8 mouse cellular contexts compared by ENCODE assay signal in the genomic region with DNA sequence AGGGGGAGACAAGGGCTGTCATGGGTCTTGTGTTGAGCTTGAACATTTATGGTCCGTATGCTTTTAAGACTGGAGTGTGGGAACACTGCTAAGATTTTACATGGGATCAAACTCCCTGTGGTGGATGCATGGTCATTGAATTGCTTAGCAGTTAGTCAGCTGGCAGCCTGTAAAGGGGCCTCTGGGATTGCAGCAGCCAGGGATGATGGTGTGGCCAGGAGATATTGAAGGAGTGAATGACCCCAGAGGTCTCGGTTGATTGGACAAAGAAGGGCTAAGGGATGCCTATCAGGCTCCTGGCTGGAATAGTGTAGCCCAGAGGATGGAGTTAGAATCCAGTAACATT. TPM values are rescaled to one million over a fixed set of nuclear protein-coding genes. Genes with fewer than 3 reads are reported as not detected.
A peak's percentile ranks its signal among the peaks of the same experiment; 100 is the strongest.
DNase-seq lines count a peak whose midpoint lies in the region; ATAC-seq lines count a peak whose summit lies in the region.

No protein-coding gene starts in this region.

- H3K9me3 ChIP-seq in liver, embryonic 11.5 days (ENCODE audit: control insufficient read depth, low read length): no peaks in the 10 kb centered on the region
- H3K9me3 ChIP-seq in liver, embryonic 12.5 days (replicated peaks): no peaks in the 10 kb centered on the region
- no peaks in the 10 kb centered on the region for H3K9me3 ChIP-seq in hindbrain, embryonic 16.5 days (ENCODE audit: control insufficient read depth, low read length)
- H3K9me3 ChIP-seq in neural tube, embryonic 12.5 days: no peaks in the 10 kb centered on the region

- H3K4me2 ChIP-seq in liver, embryonic 11.5 days: no peak overlapping the region; the same call in 1 of the 2 replicates
- no peak overlapping the region for H3K4me2 ChIP-seq in liver, embryonic 12.5 days
- peak overlapping the region; percentile 50 for H3K4me2 ChIP-seq in hindbrain, embryonic 16.5 days (ENCODE audit: low read length)
- 0 out of 2 replicates have a peak overlapping the region, but pooled peaks have one; percentile 40 for H3K4me2 ChIP-seq in neural tube, embryonic 12.5 days (replicated peaks)

- H3K9ac ChIP-seq in liver, embryonic 11.5 days (ENCODE audit: low read depth, low read length): no peak overlapping the region
- H3K9ac ChIP-seq in liver, embryonic 12.5 days: no peak overlapping the region
- no peak overlapping the region; the same call in 1 of the 2 replicates for H3K9ac ChIP-seq in hindbrain, embryonic 16.5 days (ENCODE audit: low read depth, low read length)
- H3K9ac ChIP-seq in neural tube, embryonic 12.5 days: no peak overlapping the region

- DNase-seq in liver, embryonic 11.5 days (ENCODE audit: low spot score): no peak
- DNase-seq in kidney, postnatal 4 days: no peak
- no peak for DNase-seq in right cerebral cortex, adult 2 months (ENCODE audit: low spot score in 2 of 2)
- no peak for DNase-seq in right cerebral cortex, postnatal 25 days

- no peak overlapping the region for H3K27ac ChIP-seq in liver, embryonic 11.5 days (ENCODE audit: low read depth, low read length)
- H3K27ac ChIP-seq in liver, embryonic 12.5 days: no peak overlapping the region
- H3K27ac ChIP-seq in brown adipose tissue, adult 24 weeks (replicated peaks; ENCODE audit: low read depth, low read length): peak overlapping the region; percentile 32; the same call in 1 of the 2 replicates
- H3K27ac ChIP-seq in hindbrain, embryonic 16.5 days (ENCODE audit: low read depth, low read length): no peak overlapping the region
- no peak overlapping the region for H3K27ac ChIP-seq in neural tube, embryonic 12.5 days

- WGBS in liver, embryonic 11.5 days: 81% methylated on average over 2 of the region's 2 CpGs
- 77% methylated on average over 2 of the region's 2 CpGs for WGBS in liver, embryonic 12.5 days (ENCODE audit: insufficient replicate concordance)
- WGBS in hindbrain, embryonic 16.5 days: 92% methylated on average over 2 of the region's 2 CpGs
- 63% methylated on average over 2 of the region's 2 CpGs for WGBS in neural tube, embryonic 12.5 days

- H3K27me3 ChIP-seq in liver, embryonic 11.5 days (replicated peaks; ENCODE audit: control insufficient read depth, insufficient read depth, low read length): no peaks in the 10 kb centered on the region
- 0 out of 2 replicates have a peak, but pooled peaks cover 3% of the 10 kb centered on the region for H3K27me3 ChIP-seq in liver, embryonic 12.5 days (replicated peaks)
- H3K27me3 ChIP-seq in hindbrain, embryonic 16.5 days (replicated peaks; ENCODE audit: control insufficient read depth, insufficient read depth, low read length): no peaks in the 10 kb centered on the region; the same call in 1 of the 2 replicates
- H3K27me3 ChIP-seq in neural tube, embryonic 12.5 days (replicated peaks): no peaks in the 10 kb centered on the region

- H3K4me3 ChIP-seq in liver, embryonic 11.5 days (ENCODE audit: low read depth, low read length): no peak overlapping the region; the same call in 1 of the 2 replicates
- H3K4me3 ChIP-seq in liver, embryonic 12.5 days: no peak overlapping the region
- no peak overlapping the region for H3K4me3 ChIP-seq in brown adipose tissue, adult 24 weeks (ENCODE audit: insufficient read depth, low read depth, low read length)
- no peak overlapping the region for H3K4me3 ChIP-seq in hindbrain, embryonic 16.5 days (ENCODE audit: low read length)
- no peak overlapping the region for H3K4me3 ChIP-seq in neural tube, embryonic 12.5 days

- ATAC-seq in liver, embryonic 11.5 days (replicated peaks; ENCODE audit: low FRiP score): 0 out of 2 replicates have a peak, but pooled peaks have one; percentile 10
- no peak for ATAC-seq in liver, embryonic 12.5 days
- 0 out of 2 replicates have a peak, but pooled peaks have one; percentile 5 for ATAC-seq in hindbrain, embryonic 16.5 days
- ATAC-seq in neural tube, embryonic 12.5 days (ENCODE audit: low FRiP score, low read depth): 0 out of 2 replicates have a peak, but pooled peaks have one; percentile 39

- no peaks in the 10 kb centered on the region for H3K36me3 ChIP-seq in liver, embryonic 11.5 days (ENCODE audit: control insufficient read depth, insufficient read depth, low read length)
- no peaks in the 10 kb centered on the region for H3K36me3 ChIP-seq in liver, embryonic 12.5 days
- H3K36me3 ChIP-seq in hindbrain, embryonic 16.5 days (ENCODE audit: control insufficient read depth, insufficient read depth, low read length): no peaks in the 10 kb centered on the region
- H3K36me3 ChIP-seq in neural tube, embryonic 12.5 days: no peaks in the 10 kb centered on the region

- H3K4me1 ChIP-seq in liver, embryonic 11.5 days (replicated peaks; ENCODE audit: control insufficient read depth, insufficient read depth, low read length): 0 out of 2 replicates have a peak, but pooled peaks cover 3% of the 10 kb centered on the region
- H3K4me1 ChIP-seq in liver, embryonic 12.5 days: peaks cover 9% of the 10 kb centered on the region; the same call in 1 of the 2 replicates
- H3K4me1 ChIP-seq in brown adipose tissue, adult 24 weeks (ENCODE audit: control insufficient read depth, insufficient read depth, insufficient read length, low read length): peaks cover 9% of the 10 kb centered on the region; the same call in 1 of the 2 replicates
- peaks cover 6% of the 10 kb centered on the region for H3K4me1 ChIP-seq in hindbrain, embryonic 16.5 days (ENCODE audit: control insufficient read depth, insufficient read depth, low read depth, low read length)
- no peaks in the 10 kb centered on the region for H3K4me1 ChIP-seq in neural tube, embryonic 12.5 days

RNA-seq across cellular contexts. Expression of gene Scgb1a1, which starts 4.8 kb away (rescaled TPM):
- polyA plus RNA-seq in liver, embryonic 11.5 days (2014; fragmentation: Nextera tagmentation; extraction: Ambion mirVana): not detected in 2 replicates
- polyA plus RNA-seq in liver, embryonic 12.5 days (2016; fragmentation: Nextera tagmentation; extraction: Ambion mirVana): not detected in 2 replicates
- not detected in 2 replicates for polyA plus RNA-seq in brown adipose tissue, adult 24 weeks (2012; ENCODE audit: insufficient read depth, insufficient read length, missing spikeins)
- polyA plus RNA-seq in hindbrain, embryonic 16.5 days (2015; fragmentation: Nextera tagmentation; extraction: Ambion mirVana): not detected in 2 replicates
- not detected in 2 replicates for polyA plus RNA-seq in neural tube, embryonic 12.5 days (2016; fragmentation: Nextera tagmentation; extraction: Ambion mirVana)

RNA-seq across cellular contexts. Expression of gene Asrgl1, which starts 52.5 kb away (rescaled TPM):
- 21.2 and 25.1 TPM in 2 replicates for polyA plus RNA-seq in liver, embryonic 11.5 days (2014; fragmentation: Nextera tagmentation; extraction: Ambion mirVana)
- polyA plus RNA-seq in liver, embryonic 12.5 days (2016; fragmentation: Nextera tagmentation; extraction: Ambion mirVana): 13.2 and 13.6 TPM in 2 replicates
- 9.2 and 10.1 TPM in 2 replicates for polyA plus RNA-seq in brown adipose tissue, adult 24 weeks (2012; ENCODE audit: insufficient read depth, insufficient read length, missing spikeins)
- 34.1 and 44.9 TPM in 2 replicates for polyA plus RNA-seq in hindbrain, embryonic 16.5 days (2015; fragmentation: Nextera tagmentation; extraction: Ambion mirVana)
- polyA plus RNA-seq in neural tube, embryonic 12.5 days (2016; fragmentation: Nextera tagmentation; extraction: Ambion mirVana): 15.9 and 16.5 TPM in 2 replicates

Comparison
In these comparisons a context has a peak if more than half of its experiments do, and no peak if none do; other contexts are left out.
1. H3K4me2 ChIP-seq: peak in hindbrain, embryonic 16.5 days (single experiment) and neural tube, embryonic 12.5 days (single experiment); none in liver, embryonic 11.5 days (single experiment) and liver, embryonic 12.5 days (single experiment).